Mouse (Mus musculus) induced T-regulatory cell, adult 2 months (primary cell): ENCODE measurements at regions not wholly inside any gene's neighbourhood (a gene's known extent, or its start where the extent isn't known, plus 50 kb on each side); places are given as distances from the start of the nearest gene placed in this dataset.
A peak's percentile ranks its signal among the peaks of the same experiment; 100 is the strongest.
"Not testable (repeated sequence)": the region's sequence is repeated elsewhere in the genome, so short reads cannot be mapped to it uniquely, and the experiment has no call there.

Experiments
- DNase-seq: peaks from one replicate; pipeline ENCODE4 v3.0.0-alpha.2; 2012; ENCODE audit warnings: low read depth

DNA sequence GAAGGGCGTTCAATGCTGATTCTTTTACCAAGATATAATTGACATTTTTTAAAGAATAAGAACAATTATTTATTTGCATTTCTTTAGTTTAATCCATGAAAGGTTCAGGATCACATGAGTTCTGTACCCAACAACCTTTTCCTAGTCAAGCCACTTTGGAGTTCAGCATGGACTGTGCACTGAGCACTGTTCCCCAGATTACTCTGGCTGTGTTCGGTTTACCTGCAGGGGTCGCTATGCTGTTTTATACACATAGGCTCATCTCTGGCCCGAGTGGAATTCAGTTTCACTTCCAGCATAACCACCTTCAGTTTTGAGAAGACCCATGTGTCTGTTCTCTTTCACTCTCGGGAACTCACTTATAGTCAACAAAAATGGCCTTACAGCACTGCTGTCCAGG is 93.5 kb upstream of the Smarcad1 start:
- DNase-seq: not testable (repeated sequence)

DNA sequence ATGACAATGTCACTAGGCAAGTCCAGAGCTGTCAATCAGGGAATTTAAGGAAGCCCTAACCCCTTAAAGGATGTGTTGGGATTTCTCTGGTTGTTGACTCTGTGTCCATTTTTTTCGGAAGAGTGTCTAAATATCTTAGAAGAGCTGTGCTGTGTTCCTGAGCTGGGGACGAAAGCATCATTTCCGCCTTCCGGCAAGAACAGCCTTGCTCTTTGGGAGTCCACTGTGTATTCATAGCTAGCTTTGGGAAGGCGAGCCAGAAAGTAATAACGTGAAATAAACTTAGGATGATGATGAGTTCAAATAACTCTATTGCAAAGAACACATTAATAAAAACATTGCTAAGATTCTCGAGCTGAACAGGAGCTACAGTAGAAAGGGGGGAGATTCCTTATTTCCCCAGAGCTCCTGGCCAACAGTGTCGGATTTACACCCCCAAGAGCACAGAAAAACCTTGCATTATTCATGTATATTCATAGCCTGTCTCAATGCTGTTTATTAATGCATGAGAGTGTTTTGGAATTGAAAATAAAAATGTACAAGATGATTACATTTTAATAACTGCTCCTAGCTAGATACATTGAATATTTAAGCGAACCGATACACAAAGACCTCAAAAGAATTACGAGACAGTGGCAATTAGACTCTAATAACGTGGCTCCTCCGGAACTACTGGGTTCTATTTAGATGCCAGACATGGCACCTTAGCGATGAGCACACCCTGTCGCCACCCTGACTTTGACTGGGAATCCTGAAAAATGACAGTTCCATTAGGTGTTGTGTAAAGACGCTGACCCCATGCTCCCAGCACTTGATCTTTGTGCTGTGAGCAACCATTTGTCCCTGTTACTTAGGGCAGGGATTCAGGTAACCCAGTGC is 80.5 kb upstream of the Smarcad1 start:
- DNase-seq: no peak

DNA sequence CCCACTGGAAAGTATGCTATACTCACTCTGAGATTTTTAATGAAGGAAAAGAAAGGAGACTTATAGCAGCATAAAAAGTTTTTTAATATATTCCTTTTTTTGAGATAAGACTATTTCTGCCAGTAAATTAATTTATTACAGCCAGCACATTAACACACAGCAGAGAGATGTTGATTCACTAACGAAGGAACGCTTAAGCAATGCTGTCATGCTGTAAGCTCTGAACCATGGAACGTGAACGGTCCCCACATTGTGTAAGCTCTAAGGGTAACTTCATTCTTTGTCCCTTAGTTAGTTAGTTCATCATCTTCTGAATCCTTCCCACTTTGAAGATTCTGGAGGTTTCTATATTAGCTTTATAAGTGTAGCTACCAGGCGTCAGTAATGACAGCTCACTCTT is 79.8 kb upstream of the Smarcad1 start:
- no peak for DNase-seq

DNA sequence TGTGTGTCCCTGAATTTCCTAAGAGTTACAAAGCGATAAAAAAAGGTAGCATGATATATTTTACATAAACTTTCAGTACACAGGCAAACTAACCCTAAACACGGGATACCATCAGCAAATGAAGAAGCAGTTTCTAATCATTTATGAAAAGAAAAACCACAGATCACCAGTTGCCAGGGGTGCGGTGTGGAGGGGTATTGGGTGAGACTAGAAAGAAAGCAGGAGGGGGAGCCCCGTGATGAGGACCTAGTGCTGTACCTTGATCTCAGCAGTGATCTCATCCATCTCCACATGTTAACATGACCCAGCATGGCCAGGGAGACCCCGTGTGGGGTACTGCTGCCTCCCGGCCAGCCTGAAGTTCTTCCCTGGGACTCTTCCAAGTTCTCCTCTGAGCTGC is 77.7 kb upstream of the Smarcad1 start:
- no peak for DNase-seq

DNA sequence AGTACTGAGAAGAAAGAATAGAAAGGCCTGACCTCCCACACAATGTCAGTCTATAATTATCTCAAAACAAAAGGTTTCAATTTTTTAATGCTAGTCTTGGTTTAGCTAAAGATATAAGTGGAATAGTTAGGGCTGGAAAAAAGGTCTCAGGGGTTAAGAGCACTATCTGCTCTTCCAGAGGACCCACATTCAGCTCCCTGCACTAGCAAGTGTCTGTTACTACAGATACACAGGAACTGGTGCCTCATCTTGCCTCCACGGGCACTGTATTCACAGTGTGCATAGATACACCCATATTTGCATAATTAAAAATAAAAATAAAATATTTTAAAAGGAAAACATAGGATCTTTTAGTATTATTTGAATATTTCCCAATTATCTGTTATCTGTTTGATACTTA is 77.2 kb upstream of the Smarcad1 start:
- no peak for DNase-seq

DNA sequence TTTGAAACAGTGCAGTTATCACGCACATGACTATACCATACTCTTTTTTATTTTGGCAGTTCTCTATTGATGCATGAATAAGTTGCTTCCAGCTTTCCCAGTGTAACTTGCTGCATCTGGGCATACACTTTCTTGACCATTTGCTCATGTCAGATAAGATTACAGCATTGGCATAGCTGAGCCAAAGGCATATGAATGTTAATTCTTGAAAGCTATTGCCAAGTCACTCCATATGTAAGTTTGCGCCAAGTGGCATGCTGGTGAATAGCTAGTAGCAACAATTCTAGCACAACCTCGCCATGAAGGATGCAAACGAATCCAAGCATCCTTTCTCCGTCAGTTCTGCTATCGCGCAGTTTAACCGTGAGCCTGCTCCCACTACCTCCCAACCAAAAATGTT is 72.2 kb upstream of the Smarcad1 start:
- DNase-seq: no peak

DNA sequence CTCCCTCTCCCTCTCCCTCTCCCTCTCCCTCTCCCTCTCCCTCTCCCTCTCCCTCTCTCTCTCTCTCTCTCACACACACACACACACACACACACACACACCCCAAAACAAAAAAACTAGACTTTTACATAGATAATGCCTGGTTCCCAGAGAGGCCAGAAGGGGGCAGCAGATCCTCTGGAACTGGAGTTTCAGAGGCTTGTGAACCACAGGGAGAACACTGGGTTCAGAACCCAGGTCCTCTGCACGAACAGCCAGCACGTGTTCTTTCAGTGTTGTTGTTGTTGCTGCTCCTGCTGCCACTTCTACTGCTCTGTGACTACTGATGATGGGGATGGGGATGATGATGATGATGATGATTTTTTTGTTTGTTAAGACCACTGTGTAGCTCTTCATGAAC is 68.4 kb upstream of the Smarcad1 start:
- peak; percentile 47 for DNase-seq

DNA sequence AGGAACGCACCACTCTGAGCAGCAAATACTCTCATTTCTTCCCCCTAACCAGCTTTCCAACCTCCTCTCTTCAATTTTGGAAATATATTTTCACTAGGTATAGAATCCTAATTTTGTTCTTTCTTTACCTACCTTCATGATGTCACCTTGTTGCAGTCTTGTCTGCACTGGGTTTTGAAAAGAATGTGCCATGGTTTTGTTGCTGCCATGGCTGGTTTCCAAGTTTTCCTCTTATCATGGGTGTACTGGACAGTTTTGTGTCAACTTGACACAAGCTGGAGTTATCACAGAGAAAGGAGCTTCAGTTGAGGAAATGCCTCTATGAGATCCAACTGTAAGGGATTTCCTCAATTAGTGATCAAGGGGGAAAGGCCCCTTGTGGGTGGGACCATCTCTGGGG is 67.9 kb upstream of the Smarcad1 start:
- not testable (repeated sequence) for DNase-seq

DNA sequence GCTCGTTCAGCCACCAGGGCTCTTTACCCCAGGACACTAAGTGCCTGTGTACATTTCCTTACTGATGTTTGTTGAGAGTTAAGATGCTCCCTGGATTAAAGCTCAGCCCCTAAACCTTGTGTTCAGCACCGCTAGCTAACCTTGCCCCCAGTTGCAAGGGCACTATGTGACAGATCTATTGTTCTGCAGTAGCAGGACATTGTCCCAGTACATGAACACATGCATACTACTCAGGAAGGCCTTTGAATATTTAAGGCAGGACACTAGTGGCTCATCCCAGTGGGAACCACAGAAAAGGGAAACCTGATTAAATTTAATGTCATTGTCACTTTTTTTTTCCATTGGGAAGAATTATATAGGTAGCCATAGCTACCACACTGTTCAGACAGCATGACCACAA is 60.3 kb upstream of the Smarcad1 start:
- no peak for DNase-seq
